Mouse (Mus musculus) testis, adult 2 months (tissue): ENCODE measurements around the gene Duoxa1. TPM values are rescaled to one million over a fixed set of nuclear protein-coding genes. Genes with fewer than 3 reads are reported as not detected.

ENCODE experiments used
- H3K27ac ChIP-seq: fragments of 200-500 bp; 2 replicates; pipeline ENCODE4 v1.5.1; 2012; ENCODE audit warnings: low read depth, low read length; ENCODE audit not compliant: control insufficient read depth, insufficient read depth
- H3K27me3 ChIP-seq: fragments of 200-500 bp; 2 replicates; pipeline ENCODE4 v1.6.1; 2012; ENCODE audit warnings: mild to moderate bottlenecking, low read length, moderate library complexity; ENCODE audit not compliant: control insufficient read depth, insufficient read depth
- H3K36me3 ChIP-seq: fragments of 200-500 bp; 2 replicates; pipeline ENCODE4 v1.6.1; 2012; ENCODE audit warnings: mild to moderate bottlenecking, low read length; ENCODE audit not compliant: control insufficient read depth, insufficient read depth
- H3K4me1 ChIP-seq: fragments of 200-500 bp; 2 replicates; pipeline ENCODE4 v1.6.1; 2012; ENCODE audit warnings: low read length; ENCODE audit not compliant: control insufficient read depth, insufficient read depth
- H3K4me3 ChIP-seq: fragments of 200-500 bp; 2 replicates; pipeline ENCODE4 v1.5.1; 2012; ENCODE audit warnings: low read depth, mild to moderate bottlenecking, low read length, moderate library complexity, mixed read lengths; ENCODE audit not compliant: control insufficient read depth
- CTCF ChIP-seq: fragments of 200-500 bp; IDR thresholded peaks from 2 replicates; pipeline ENCODE4 v1.5.1; 2012; ENCODE audit warnings: low read depth, mild to moderate bottlenecking, inconsistent platforms, low read length, moderate library complexity; ENCODE audit not compliant: control insufficient read depth, insufficient read depth, insufficient replicate concordance
- POLR2A ChIP-seq: fragments of 200-500 bp; IDR thresholded peaks from 2 replicates; pipeline ENCODE4 v1.6.1; 2012; ENCODE audit warnings: low read depth, mild to moderate bottlenecking, inconsistent platforms, low read length, moderate library complexity; ENCODE audit not compliant: control insufficient read depth
- polyA plus RNA-seq: library from polyadenylated mRNA; depleted of rRNA; stranded (reverse); fragments of >200 nt; gene quantifications from 2 replicates; pipeline ENCODE4 v1.2.3, GENCODE M21; 2012; rRNA removed

The Duoxa1 gene
- polyA plus RNA-seq: 0.12 and 0.41 TPM in 2 replicates

- Histone ChIP-seq H3K4me3 (peak within 1 kb of the TSS; percentile 2), H3K36me3 (no peaks in the 10 kb centered on the region), H3K27me3 (no peaks in the 10 kb centered on the region), H3K27ac (no peak within 1 kb of the TSS), H3K4me1 (peaks cover 9% of the 10 kb centered on the region)
- no peak for TF ChIP-seq POLR2A
- TF ChIP-seq CTCF: no peak
Observed at GRCm38 (mm10) chr2:122313536-122313935, at the start of gene Duoxa1. Duoxa1 (minus strand) TSS chr2:122313730.

- no peak overlapping the region for H3K27ac ChIP-seq
- TF ChIP-seq POLR2A (no peak), CTCF (no peak)
- H3K27me3 ChIP-seq: no peaks in the 10 kb centered on the region
- no peak overlapping the region for H3K4me3 ChIP-seq
- H3K36me3 ChIP-seq: no peaks in the 10 kb centered on the region
- H3K4me1 ChIP-seq: peaks cover 5% of the 10 kb centered on the region
Observed at GRCm38 (mm10) chr2:122362622-122363523, 49.3 kb upstream of the Duoxa1 start.

DNA sequence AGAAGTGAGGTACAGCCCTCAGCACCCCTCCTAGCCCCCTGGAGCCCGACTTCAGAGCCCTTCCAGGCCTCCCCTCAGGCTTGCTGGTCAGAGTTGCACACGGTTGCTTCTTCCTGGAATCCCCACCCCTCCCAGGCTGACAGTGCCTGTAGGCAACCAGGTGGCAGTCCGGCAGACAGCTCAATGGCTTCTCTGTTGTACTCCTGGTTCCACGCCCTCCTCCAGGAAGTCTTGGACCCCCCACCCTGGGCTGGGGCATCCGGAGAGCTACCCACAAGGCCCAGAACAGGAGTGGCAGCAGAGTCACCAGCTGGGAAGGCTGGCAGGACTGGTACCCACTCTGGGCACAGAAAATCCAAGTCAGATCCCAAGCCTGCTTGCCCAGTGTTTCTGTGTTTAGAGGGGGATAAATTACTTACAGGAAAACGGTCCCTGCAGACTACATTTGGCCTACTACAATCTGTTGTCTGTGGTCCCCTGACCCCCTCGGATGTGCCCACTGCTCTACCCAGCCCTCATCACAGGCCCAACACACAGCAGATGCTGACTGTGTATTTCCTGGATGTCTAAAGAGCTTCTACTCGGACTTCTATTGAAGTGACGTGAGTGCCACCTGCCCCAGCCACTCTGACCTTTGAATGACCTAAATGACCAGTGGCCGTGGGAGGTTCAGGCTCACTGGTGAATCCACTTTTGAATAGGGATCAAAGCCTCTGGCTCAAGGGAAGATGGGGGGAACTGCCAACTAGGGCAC is 48.5 kb upstream of the Duoxa1 start:
- Histone ChIP-seq H3K4me1 (no peaks in the 10 kb centered on the region), H3K27ac (no peak overlapping the region), H3K27me3 (no peaks in the 10 kb centered on the region), H3K4me3 (no peak overlapping the region), H3K36me3 (no peaks in the 10 kb centered on the region)
- no peak for TF ChIP-seq CTCF
- no peak for TF ChIP-seq POLR2A

DNA sequence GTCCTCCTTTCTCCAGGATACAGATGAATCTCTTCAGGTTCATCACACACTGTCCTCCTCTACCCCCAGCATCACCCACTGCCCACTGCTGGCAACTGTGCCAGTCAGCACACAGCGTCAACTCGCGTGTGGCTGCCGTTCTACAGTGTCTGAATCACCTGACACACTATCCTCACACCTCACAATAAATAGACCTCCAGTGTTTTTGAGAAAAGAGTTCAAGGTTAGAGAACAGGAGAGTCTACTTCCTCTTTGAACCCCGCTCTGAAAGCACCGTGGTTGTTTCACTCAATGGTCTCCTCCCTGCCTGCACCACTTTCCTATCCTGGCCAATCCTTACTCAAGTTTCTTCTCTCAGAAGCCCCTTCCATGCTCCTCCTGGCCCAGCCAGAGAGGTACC is 47.7 kb upstream of the Duoxa1 start:
- no peak overlapping the region for H3K4me3 ChIP-seq
- no peaks in the 10 kb centered on the region for H3K4me1 ChIP-seq
- no peak overlapping the region for H3K27ac ChIP-seq
- no peak for TF ChIP-seq POLR2A
- no peak for TF ChIP-seq CTCF
- no peaks in the 10 kb centered on the region for H3K36me3 ChIP-seq
- no peaks in the 10 kb centered on the region for H3K27me3 ChIP-seq

DNA sequence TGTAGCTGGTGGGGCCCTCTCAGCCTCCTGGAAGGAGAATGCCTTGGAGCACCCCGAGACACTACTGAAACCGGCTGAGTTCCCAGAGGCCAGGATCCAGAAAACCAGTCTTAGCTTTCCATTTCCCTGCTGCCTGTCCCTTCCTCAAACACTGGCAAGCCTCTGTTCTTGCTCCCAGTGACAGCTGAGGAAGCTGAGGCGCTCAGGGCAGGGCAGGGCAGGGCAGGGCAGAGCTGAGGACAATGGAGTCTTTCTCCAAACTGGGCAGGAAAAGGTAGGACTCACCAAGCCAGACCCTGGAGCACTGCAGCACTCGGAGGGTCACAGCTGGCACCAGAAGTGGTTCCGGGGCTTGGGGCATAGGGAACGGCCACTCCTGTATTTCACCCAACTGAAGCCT is 46.8 kb upstream of the Duoxa1 start:
- TF ChIP-seq CTCF: no peak
- no peak for TF ChIP-seq POLR2A
- Histone ChIP-seq H3K4me3 (no peak overlapping the region), H3K4me1 (no peaks in the 10 kb centered on the region), H3K36me3 (no peaks in the 10 kb centered on the region), H3K27ac (no peak overlapping the region), H3K27me3 (no peaks in the 10 kb centered on the region)

DNA sequence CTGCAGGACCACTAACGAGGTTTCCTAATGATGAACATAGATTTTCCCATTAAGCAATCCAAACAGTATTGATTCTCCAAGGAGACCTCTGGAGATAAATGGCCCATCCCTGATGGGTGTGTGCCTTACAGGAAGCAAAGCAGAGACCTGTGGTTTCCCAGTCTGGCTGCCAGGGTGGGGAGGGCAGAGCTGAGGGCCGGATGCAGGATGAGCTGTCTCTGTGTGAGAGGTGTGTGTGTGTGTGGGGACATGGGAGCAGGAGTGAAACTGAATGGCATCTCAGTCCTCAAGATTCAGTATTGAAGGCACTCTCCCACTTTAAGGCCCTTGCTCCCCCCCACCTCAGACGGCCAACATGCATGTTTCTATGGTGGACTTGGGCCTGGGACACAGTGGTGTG is 42.7 kb upstream of the Duoxa1 start:
- H3K27me3 ChIP-seq: no peaks in the 10 kb centered on the region
- no peak overlapping the region for H3K27ac ChIP-seq
- H3K4me1 ChIP-seq: no peaks in the 10 kb centered on the region
- H3K4me3 ChIP-seq: no peak overlapping the region
- no peaks in the 10 kb centered on the region for H3K36me3 ChIP-seq
- TF ChIP-seq POLR2A: no peak
- no peak for TF ChIP-seq CTCF

DNA sequence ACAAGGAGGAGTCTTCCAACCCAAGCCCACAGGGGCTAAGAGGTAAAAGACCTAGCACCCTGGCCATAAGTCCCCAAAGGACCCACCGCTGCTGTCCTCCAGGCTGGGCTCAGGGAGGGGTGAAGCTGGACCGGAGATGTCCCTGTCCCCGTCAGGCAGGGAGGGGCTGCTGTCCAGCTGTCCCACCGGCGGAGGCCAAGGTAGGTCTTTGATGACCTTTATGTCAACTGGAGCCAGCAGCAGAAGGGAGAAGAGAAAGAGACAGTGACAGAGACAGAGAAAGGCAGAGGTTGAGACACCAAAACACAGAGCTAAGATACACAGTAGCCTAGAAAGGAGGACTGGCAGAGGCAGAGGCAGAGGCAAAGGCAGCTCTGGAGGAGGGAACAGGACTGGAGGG is 41.9 kb upstream of the Duoxa1 start:
- Histone ChIP-seq H3K27me3 (no peaks in the 10 kb centered on the region), H3K4me1 (no peaks in the 10 kb centered on the region), H3K27ac (no peak overlapping the region), H3K36me3 (no peaks in the 10 kb centered on the region), H3K4me3 (no peak overlapping the region)
- no peak for TF ChIP-seq POLR2A
- TF ChIP-seq CTCF: no peak
